Mouse (Mus musculus): Measurements from ENCODE around the gene Sez6l.

Sez6l gene

GRCm38 (mm10) chr5:112389352-112389751 lies 187.6 kb downstream of the Sez6l start:
- DNase-seq (ENCODE audit: low spot score in 2 of 2) = peak in 1 of 2 experiments; percentile 64

- no peak for DNase-seq (ENCODE audit: low spot score in 2 of 2)
Observed at GRCm38 (mm10) chr5:112385973-112386372, 191.0 kb downstream of the Sez6l start.

GRCm38 (mm10) chr5:112384805-112385472 lies 192.0 kb downstream of the Sez6l start:
- no peak for DNase-seq (ENCODE audit: low spot score in 2 of 2)

GRCm38 (mm10) chr5:112382641-112383330 lies 194.2 kb downstream of the Sez6l start:
- DNase-seq (ENCODE audit: low spot score in 2 of 2) = peak; percentile 69 to 80

- DNase-seq (ENCODE audit: low spot score in 2 of 2) = no peak
Observed at GRCm38 (mm10) chr5:112382042-112382441, 194.9 kb downstream of the Sez6l start.

GRCm38 (mm10) chr5:112381154-112381553 lies 195.8 kb downstream of the Sez6l start:
- DNase-seq (ENCODE audit: low spot score in 2 of 2) = no peak

GRCm38 (mm10) chr5:112378716-112379115 lies 198.3 kb downstream of the Sez6l start:
- no peak for DNase-seq (ENCODE audit: low spot score in 2 of 2)

GRCm38 (mm10) chr5:112377380-112377779 lies 199.6 kb downstream of the Sez6l start:
- DNase-seq (ENCODE audit: low spot score in 2 of 2) = no peak

GRCm38 (mm10) chr5:112376111-112376510 lies 200.9 kb downstream of the Sez6l start:
- no peak for DNase-seq (ENCODE audit: low spot score in 2 of 2)

- peak; percentile 87 to 94 for DNase-seq (ENCODE audit: low spot score in 2 of 2)
Observed at GRCm38 (mm10) chr5:112371933-112372332, 205.1 kb downstream of the Sez6l start.

GRCm38 (mm10) chr5:112370236-112370813 lies 206.7 kb downstream of the Sez6l start:
- DNase-seq (ENCODE audit: low spot score in 2 of 2) = no peak

GRCm38 (mm10) chr5:112369326-112369725 lies 207.7 kb downstream of the Sez6l start:
- no peak for DNase-seq (ENCODE audit: low spot score in 2 of 2)

Measured in right cerebral cortex, postnatal 10 days (tissue).